Mouse (Mus musculus) neutrophil, adult 5-6 weeks (primary cell): ENCODE results near the gene Grm8. TPM values are rescaled to one million over a fixed set of nuclear protein-coding genes. Genes with fewer than 3 reads are reported as not detected.

ENCODE experiments used
- ATAC-seq: fragments of 151-379, 151-347 bp; 2 replicates; pipeline ENCODE4 v1.8.0; 2017; ENCODE audit warnings: mild to moderate bottlenecking, moderate TSS enrichment; ENCODE audit not compliant: insufficient number of reproducible peaks, poor library complexity, low FRiP score, severe bottlenecking; ENCODE audit errors: extremely low read depth
- total RNA-seq: library from RNA; stranded (forward); fragments of 200-1000 nt; gene quantifications from 2 replicates; pipeline ENCODE4 v1.2.3, GENCODE M21; 2017

Gene Grm8
- total RNA-seq, 1 experiment from 2014 or later = not detected

DNA sequence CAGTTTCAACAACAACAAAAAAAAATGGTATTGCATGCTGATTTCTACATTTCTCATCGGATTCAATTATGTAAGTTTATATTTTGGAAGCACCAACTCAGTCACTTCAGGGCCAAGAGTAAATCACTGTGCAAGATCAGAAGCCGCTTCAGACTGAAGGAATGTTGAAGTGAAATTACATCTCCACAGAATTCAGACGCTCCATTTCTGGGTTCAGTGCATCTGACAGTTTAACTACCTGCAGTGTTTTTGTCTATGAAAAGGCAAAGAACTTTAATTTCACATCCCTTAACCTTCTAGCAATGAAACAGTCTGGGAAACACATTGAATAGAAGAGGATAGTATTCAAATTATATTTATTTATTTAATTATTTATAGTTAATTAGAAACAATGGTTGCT lies 59.4 kb downstream of the Grm8 start:
- no peak for ATAC-seq

- ATAC-seq = no peak
These were observed 60.5 kb downstream of the Grm8 start for GRCm38 (mm10) chr6:28074470-28074869.

- no peak for ATAC-seq
These were observed 83.0 kb downstream of the Grm8 start for GRCm38 (mm10) chr6:28051966-28052365.

DNA sequence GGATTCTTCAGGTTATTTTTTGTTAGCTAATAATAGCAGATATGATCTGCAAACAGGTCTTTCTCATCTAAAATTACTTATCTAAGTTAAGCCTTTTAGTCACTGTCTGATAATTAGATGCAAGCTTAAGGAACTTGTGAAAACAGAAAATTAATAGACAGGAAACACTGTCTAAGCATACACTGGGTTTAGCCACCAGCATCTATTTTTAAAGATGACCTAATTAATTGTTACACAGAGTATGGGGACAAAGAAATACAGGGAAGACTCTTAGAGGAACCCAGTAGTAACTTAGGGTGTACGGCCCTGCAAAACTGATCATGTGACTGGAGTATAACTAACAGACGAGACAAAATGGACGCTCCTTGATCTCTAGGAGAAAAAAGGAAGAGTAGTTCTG lies 92.6 kb downstream of the Grm8 start:
- no peak for ATAC-seq

- no peak for ATAC-seq
These were observed 94.2 kb downstream of the Grm8 start for GRCm38 (mm10) chr6:28040815-28041214.

- ATAC-seq = no peak
These were observed 103.0 kb downstream of the Grm8 start for GRCm38 (mm10) chr6:28032006-28032405.

DNA sequence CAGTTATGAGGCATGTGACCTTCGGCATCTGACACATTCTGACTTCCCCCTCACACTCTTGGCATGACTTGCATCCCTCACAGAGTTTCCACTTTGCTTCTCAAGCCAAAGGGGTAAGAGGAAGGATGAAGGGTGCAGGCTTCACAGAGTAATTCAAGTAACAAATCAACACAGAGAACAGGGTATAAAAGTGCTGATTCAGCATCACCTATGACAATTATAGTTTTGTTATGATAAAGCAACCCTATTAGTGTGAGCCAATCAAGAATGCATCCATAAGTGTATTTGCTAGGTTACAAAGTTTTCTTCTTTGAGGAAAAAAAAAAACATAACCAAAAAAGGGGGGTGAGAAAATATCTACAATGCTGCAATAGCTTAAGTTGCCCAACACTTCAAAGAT lies 117.3 kb downstream of the Grm8 start:
- no peak for ATAC-seq

DNA sequence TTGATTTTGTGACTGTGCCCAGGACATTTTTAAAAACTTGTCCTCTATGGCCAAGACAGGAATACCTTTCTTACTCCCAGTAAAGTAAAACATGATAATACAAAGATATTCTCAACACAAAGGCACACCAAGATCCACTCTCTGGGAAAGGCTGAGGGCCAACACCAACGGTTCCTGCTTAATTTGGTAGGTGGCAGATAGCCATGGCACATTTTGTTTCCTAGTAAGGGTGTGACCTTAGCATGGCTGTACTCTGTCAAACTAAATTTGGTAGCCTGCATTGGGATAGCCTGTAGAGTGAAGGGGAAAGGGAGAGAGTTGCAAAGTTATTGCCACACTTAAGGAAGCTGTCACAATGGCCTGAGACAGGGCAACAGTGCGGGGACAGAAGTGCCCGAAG lies 128.0 kb downstream of the Grm8 start:
- no peak for ATAC-seq

DNA sequence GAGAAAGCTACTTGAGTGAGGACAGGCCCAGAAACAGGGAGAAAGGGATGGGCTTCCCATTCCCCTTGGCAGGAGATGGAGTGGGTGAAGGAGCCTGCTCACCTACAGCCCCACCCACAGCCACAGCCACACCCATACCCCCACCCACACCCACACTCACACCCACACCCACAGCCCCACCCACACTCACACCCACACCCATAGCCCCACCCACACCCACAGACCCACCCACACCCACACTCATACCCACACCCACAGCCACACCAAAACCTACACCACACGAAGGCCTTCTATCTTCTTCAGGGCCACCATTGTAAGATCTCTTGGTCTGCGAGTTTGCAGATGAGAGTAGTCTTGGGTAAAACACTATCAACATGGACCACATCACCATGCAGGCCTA lies 137.7 kb downstream of the Grm8 start:
- no peak for ATAC-seq

DNA sequence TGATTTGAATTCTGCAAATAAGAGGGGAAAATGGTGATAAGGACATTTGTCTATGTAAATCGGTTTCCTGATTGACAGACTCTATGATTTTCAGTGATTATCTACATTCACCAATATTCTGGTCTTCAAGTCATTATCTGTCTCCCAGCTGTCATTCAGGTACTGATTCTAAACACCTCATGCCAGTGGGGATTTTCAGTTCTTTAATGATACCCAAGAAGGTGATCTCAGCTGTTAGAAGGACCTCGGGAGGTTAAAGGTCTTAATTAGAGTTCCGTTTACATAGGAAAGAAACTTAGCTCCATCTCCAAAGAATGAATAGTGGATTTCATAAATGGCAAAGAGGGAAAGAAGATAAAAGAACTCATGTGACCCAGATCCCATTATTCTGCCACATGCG lies 143.7 kb downstream of the Grm8 start:
- ATAC-seq = no peak

GRCm38 (mm10) chr6:27982598-27982997 lies 152.4 kb downstream of the Grm8 start:
- no peak for ATAC-seq

DNA sequence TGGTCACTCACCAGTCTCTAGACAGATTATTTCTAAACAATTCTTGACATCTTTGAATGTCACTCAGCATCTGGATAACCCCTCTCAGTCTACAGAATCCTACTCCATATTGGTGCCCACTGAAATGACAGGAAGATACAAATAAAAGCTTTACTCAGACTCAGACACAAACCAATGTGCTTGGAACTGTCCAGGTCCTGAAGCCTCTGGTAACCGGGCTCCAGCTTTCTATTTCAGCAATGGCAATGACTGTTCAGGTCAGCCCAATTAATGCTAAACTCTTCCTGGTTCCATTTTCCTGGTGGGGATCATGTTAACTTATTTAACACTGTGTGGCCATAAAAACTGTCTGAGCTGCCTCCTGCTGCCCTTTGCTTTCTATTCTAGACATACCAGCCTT lies 153.0 kb downstream of the Grm8 start:
- ATAC-seq = no peak

GRCm38 (mm10) chr6:27977361-27977760 lies 157.6 kb downstream of the Grm8 start:
- no peak for ATAC-seq

GRCm38 (mm10) chr6:27968859-27969258 lies 166.1 kb downstream of the Grm8 start:
- ATAC-seq = no peak

- no peak for ATAC-seq
These were observed 167.9 kb downstream of the Grm8 start for GRCm38 (mm10) chr6:27967037-27967436.

- ATAC-seq = no peak
These were observed 169.7 kb downstream of the Grm8 start for GRCm38 (mm10) chr6:27965237-27965636.

DNA sequence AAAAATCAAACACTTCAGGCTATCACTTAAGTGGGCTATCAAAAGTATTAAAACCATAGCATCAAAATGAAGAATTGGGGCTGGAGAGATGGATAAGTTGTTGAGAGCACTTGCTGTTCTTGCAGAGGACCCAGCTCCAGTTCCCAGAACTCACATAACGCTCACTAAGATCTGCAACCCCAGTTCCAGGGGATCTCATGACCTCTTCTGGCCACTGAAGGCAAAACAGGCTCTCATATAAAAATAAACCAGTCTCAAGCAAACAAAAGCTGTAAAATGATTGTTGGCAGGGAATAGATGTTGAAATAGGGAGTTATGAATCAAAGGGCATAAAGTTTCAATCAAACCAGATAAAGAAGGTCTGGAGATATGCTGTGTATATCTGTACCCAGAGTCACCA lies 171.1 kb downstream of the Grm8 start:
- no peak for ATAC-seq

- ATAC-seq = no peak
These were observed 178.6 kb downstream of the Grm8 start for GRCm38 (mm10) chr6:27956278-27956857.

- ATAC-seq = no peak
These were observed 183.5 kb downstream of the Grm8 start for GRCm38 (mm10) chr6:27951433-27951832.

DNA sequence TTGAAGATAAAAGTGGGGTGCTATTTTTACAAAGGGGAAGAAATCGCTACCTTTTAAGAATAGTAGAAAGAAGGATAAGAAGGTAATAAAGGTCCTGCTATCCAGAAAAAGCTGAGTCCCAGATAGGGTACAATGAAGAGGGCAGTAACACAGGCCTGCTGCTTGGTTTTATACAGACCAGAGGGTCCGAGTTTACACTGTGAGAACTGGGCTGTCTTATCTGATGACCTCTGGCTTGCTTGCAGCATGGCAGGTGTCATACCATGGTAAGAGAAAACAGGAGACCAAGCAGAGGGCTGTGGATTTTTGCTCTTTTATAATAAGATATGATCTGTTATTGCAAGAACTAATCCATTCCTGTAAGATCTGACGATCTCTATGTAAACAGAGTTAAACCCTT lies 206.9 kb downstream of the Grm8 start:
- no peak for ATAC-seq

GRCm38 (mm10) chr6:27913281-27913680 lies 221.7 kb downstream of the Grm8 start:
- no peak for ATAC-seq
